Mouse (Mus musculus) colon, adult 2 months (tissue): ENCODE measurements around the gene Nfe2l1. TPM values are rescaled to one million over a fixed set of nuclear protein-coding genes. Genes with fewer than 3 reads are reported as not detected.

Source experiments
- polyA plus RNA-seq: library from polyadenylated mRNA; depleted of rRNA; stranded (reverse); fragments of >200 nt; gene quantifications from 2 replicates; pipeline ENCODE4 v1.2.3, GENCODE M21; 2012; rRNA removed

The Nfe2l1 gene
- 113 and 173 TPM in 2 replicates for polyA plus RNA-seq

GRCm38 (mm10) chr11:96829813-96830538 is at the start of gene Nfe2l1:
TSS of gene Nfe2l1 (minus strand) at chr11:96829968.

GRCm38 (mm10) chr11:96849681-96850467 is 20.1 kb upstream of the Nfe2l1 start, which contains the start of gene Copz2:
TSS of gene Copz2 (plus strand) at chr11:96849870.

GRCm38 (mm10) chr11:96788871-96789795 is 40.6 kb downstream of the Nfe2l1 start, which contains the start of gene Cbx1:
TSS of gene Cbx1 (plus strand) at chr11:96789127.

GRCm38 (mm10) chr11:96776968-96777962 is 52.5 kb downstream of the Nfe2l1 start, which contains the start of gene Snx11:
TSS of gene Snx11 (minus strand) at chr11:96777559.

Other genes with a start within 250 kb of the Nfe2l1 start
- gene Snx11, start 52.4 kb downstream of the Nfe2l1 start, polyA plus RNA-seq = 19.0 and 19.1 TPM in 2 replicates
- 20.4 and 20.9 TPM in 2 replicates for gene Cbx1, start 40.8 kb downstream of the Nfe2l1 start, polyA plus RNA-seq
- gene Copz2, start 19.9 kb upstream of the Nfe2l1 start, polyA plus RNA-seq = 31.4 and 38.7 TPM in 2 replicates
- 36.7 and 41.5 TPM in 2 replicates for gene Cdk5rap3, start 86.5 kb upstream of the Nfe2l1 start, polyA plus RNA-seq
- gene Prr15l, start 98.1 kb upstream of the Nfe2l1 start, polyA plus RNA-seq = 237 and 308 TPM in 2 replicates
- 63.6 and 72.4 TPM in 2 replicates for gene Pnpo, start 114.0 kb upstream of the Nfe2l1 start, polyA plus RNA-seq
- gene Sp2, start 153.0 kb upstream of the Nfe2l1 start, polyA plus RNA-seq = 16.6 and 18.3 TPM in 2 replicates
- gene Sp6, start 183.4 kb upstream of the Nfe2l1 start, polyA plus RNA-seq = 0.31 and 0.41 TPM in 2 replicates
- 18.4 and 19.4 TPM in 2 replicates for gene Scrn2, start 200.0 kb upstream of the Nfe2l1 start, polyA plus RNA-seq
- gene Lrrc46, start 211.4 kb upstream of the Nfe2l1 start, polyA plus RNA-seq = 0.21 and 0.41 TPM in 2 replicates
- gene Mrpl10, start 211.6 kb upstream of the Nfe2l1 start, polyA plus RNA-seq = 154 and 159 TPM in 2 replicates
- gene Osbpl7, start 220.7 kb upstream of the Nfe2l1 start, polyA plus RNA-seq = 43.5 and 50.6 TPM in 2 replicates